Mouse (Mus musculus) G1E (cell line): ENCODE data around the gene Glra4. TPM values are rescaled to one million over a fixed set of nuclear protein-coding genes. Genes with fewer than 3 reads are reported as not detected.
A peak's percentile ranks its signal among the peaks of the same experiment; 100 is the strongest.

Experiments used
- ATAC-seq: 2 replicates; pipeline ENCODE4 v1.8.0; 2016; ENCODE audit warnings: mild to moderate bottlenecking; ENCODE audit not compliant: insufficient number of reproducible peaks, poor library complexity, low FRiP score, severe bottlenecking; ENCODE audit errors: extremely low read depth
- DNase-seq: peaks from one replicate; pipeline ENCODE4 v3.0.0; 2012; ENCODE audit warnings: low spot score
- H3K27me3 ChIP-seq: 2 replicates; pipeline ENCODE4 v1.6.1; 2012; ENCODE audit warnings: mild to moderate bottlenecking, low read length, inconsistent platforms; ENCODE audit not compliant: insufficient read depth
- H3K36me3 ChIP-seq: replicated peaks from 2 replicates; pipeline ENCODE3; 2012; ENCODE audit warnings: mild to moderate bottlenecking, inconsistent platforms
- H3K4me1 ChIP-seq: 2 replicates; pipeline ENCODE4 v1.6.1; 2012; ENCODE audit warnings: low read depth, low read length, inconsistent platforms, mixed read lengths; ENCODE audit not compliant: insufficient read depth
- H3K4me3 ChIP-seq: 2 replicates; pipeline ENCODE4 v1.5.1; 2012; ENCODE audit warnings: low read depth, mild to moderate bottlenecking, inconsistent platforms, low read length, moderate library complexity, mixed read lengths
- H3K9me3 ChIP-seq: replicated peaks from 2 replicates; pipeline ENCODE4 v1.6.1; 2012; ENCODE audit warnings: inconsistent platforms
- CTCF ChIP-seq: IDR thresholded peaks from 2 replicates; pipeline ENCODE4 v1.5.1; 2012; ENCODE audit warnings: low read depth, low read length, inconsistent platforms, mixed read lengths
- GATA1 ChIP-seq: IDR thresholded peaks from 2 replicates; pipeline ENCODE4 v1.6.1; 2012; ENCODE audit warnings: borderline replicate concordance, low read length, inconsistent platforms, mixed read lengths
- GATA2 ChIP-seq: IDR thresholded peaks from 2 replicates; pipeline ENCODE4 v1.6.1; 2012; ENCODE audit warnings: low read depth, low read length, inconsistent platforms, borderline replicate concordance
- POLR2AphosphoS5 ChIP-seq: IDR thresholded peaks from 2 replicates; pipeline ENCODE4 v1.6.1; 2012; ENCODE audit warnings: low read depth, low read length, inconsistent platforms; ENCODE audit not compliant: insufficient replicate concordance
- TAL1 ChIP-seq: conservative IDR thresholded peaks from 2 replicates; pipeline ENCODE4 v1.6.1; 2012; ENCODE audit warnings: low read depth, low read length, inconsistent platforms, mixed read lengths
- polyA plus RNA-seq: library from polyadenylated mRNA; stranded (reverse); fragments of >175 nt; gene quantifications from 2 replicates; pipeline ENCODE4 v1.2.3, GENCODE M21; 2012
- total RNA-seq, 2 experiments: library from RNA; stranded (forward) in 1 of 2; stranded (reverse) in 1 of 2; fragments of 200-1000 nt in 1 of 2; fragments of >200 nt in 1 of 2; fragmentation: Nextera tagmentation in 1 of 2; gene quantifications; 2 replicates each; pipeline ENCODE4 v1.2.3; 2014 to 2017

The Glra4 gene
- total RNA-seq (2014; fragmentation: Nextera tagmentation) (not detected in 2 replicates), total RNA-seq (2017) (not detected in 2 replicates), polyA plus RNA-seq (not detected in 2 replicates)

GRCm38 (mm10) chrX:136780041-136780440 is at the start of gene Glra4:
Gene Glra4, minus strand, starts transcription at chrX:136780141.
- no peak for DNase-seq
- TF ChIP-seq TAL1, result no peak
- no peak for TF ChIP-seq POLR2AphosphoS5
- TF ChIP-seq CTCF, result no peak
- TF ChIP-seq GATA2, result no peak
- TF ChIP-seq GATA1, result no peak
- no peak within 1 kb of the TSS for H3K4me3 ChIP-seq
- no peaks in the 10 kb centered on the region for H3K9me3 ChIP-seq
- no peak for ATAC-seq
- H3K27me3 ChIP-seq, result no peaks in the 10 kb centered on the region
- H3K36me3 ChIP-seq, result peaks cover 12% of the 10 kb centered on the region
- H3K4me1 ChIP-seq, result no peaks in the 10 kb centered on the region

- no peaks in the 10 kb centered on the region for H3K4me1 ChIP-seq
- no peaks in the 10 kb centered on the region for H3K27me3 ChIP-seq
- DNase-seq (no peak), ATAC-seq (no peak)
- H3K4me3 ChIP-seq, result no peak overlapping the region
- no peaks in the 10 kb centered on the region for H3K9me3 ChIP-seq
- no peaks in the 10 kb centered on the region for H3K36me3 ChIP-seq
- no peak for TF ChIP-seq CTCF
Measured at GRCm38 (mm10) chrX:136828610-136829009, 48.7 kb upstream of the Glra4 start.

GRCm38 (mm10) chrX:136825016-136825415 is 45.1 kb upstream of the Glra4 start:
- DNase-seq (no peak), ATAC-seq (no peak)
- TF ChIP-seq POLR2AphosphoS5 (no peak), GATA2 (no peak), TAL1 (no peak)
- H3K9me3 ChIP-seq, result no peaks in the 10 kb centered on the region
- no peaks in the 10 kb centered on the region for H3K4me1 ChIP-seq
- H3K4me3 ChIP-seq, result no peak overlapping the region
- H3K27me3 ChIP-seq, result no peaks in the 10 kb centered on the region
- H3K36me3 ChIP-seq, result no peaks in the 10 kb centered on the region

- DNase-seq (no peak), ATAC-seq (no peak)
- no peaks in the 10 kb centered on the region for H3K4me1 ChIP-seq
- TF ChIP-seq GATA1, result no peak
- TF ChIP-seq CTCF, result no peak
- no peak for TF ChIP-seq TAL1
- no peak for TF ChIP-seq POLR2AphosphoS5
- no peak for TF ChIP-seq GATA2
- H3K27me3 ChIP-seq, result no peaks in the 10 kb centered on the region
- no peak within 1 kb of the TSS for H3K4me3 ChIP-seq
- H3K9me3 ChIP-seq, result no peaks in the 10 kb centered on the region
- no peaks in the 10 kb centered on the region for H3K36me3 ChIP-seq
Measured at GRCm38 (mm10) chrX:136822371-136822770, 42.4 kb upstream of the Glra4 start, which contains the start of gene Plp1. Gene Plp1, plus strand, starts transcription at chrX:136822671.

- Histone ChIP-seq H3K36me3 (no peaks in the 10 kb centered on the region), H3K9me3 (no peaks in the 10 kb centered on the region), H3K27me3 (no peaks in the 10 kb centered on the region), H3K4me1 (no peaks in the 10 kb centered on the region), H3K4me3 (no peak overlapping the region)
- no peak for ATAC-seq
- TF ChIP-seq GATA2 (no peak), POLR2AphosphoS5 (no peak), CTCF (no peak), TAL1 (no peak), GATA1 (no peak)
- peak; percentile 1 for DNase-seq
Measured at GRCm38 (mm10) chrX:136820250-136820649, 40.3 kb upstream of the Glra4 start.

- Histone ChIP-seq H3K36me3 (no peaks in the 10 kb centered on the region), H3K4me1 (no peaks in the 10 kb centered on the region), H3K9me3 (no peaks in the 10 kb centered on the region), H3K27me3 (no peaks in the 10 kb centered on the region), H3K4me3 (no peak overlapping the region)
- TF ChIP-seq POLR2AphosphoS5 (no peak), CTCF (no peak), GATA2 (no peak), GATA1 (no peak), TAL1 (no peak)
- DNase-seq (no peak), ATAC-seq (no peak)
Measured at GRCm38 (mm10) chrX:136819752-136820151, 39.8 kb upstream of the Glra4 start.

- H3K4me1 ChIP-seq, result no peaks in the 10 kb centered on the region
- DNase-seq (no peak), ATAC-seq (no peak)
- H3K9me3 ChIP-seq, result no peaks in the 10 kb centered on the region
- H3K27me3 ChIP-seq, result no peaks in the 10 kb centered on the region
- H3K36me3 ChIP-seq, result peaks cover 13% of the 10 kb centered on the region
- no peak for TF ChIP-seq CTCF
- TF ChIP-seq POLR2AphosphoS5, result no peak
- no peak for TF ChIP-seq GATA2
- no peak for TF ChIP-seq GATA1
- no peak for TF ChIP-seq TAL1
- no peak overlapping the region for H3K4me3 ChIP-seq
Measured at GRCm38 (mm10) chrX:136797223-136797622, 17.3 kb upstream of the Glra4 start.
